Mouse (Mus musculus): Measurements from ENCODE around the gene Sema3f.

- TF ChIP-seq CTCF (IDR thresholded peaks at IDR 0.05; ENCODE audit: borderline replicate concordance, insufficient read depth, low read length) (no peak), POLR2A (IDR thresholded peaks at IDR 0.05; ENCODE audit: low read depth, low read length) (no peak)
Observed at GRCm38 (mm10) chr9:107744061-107744460, 33.8 kb upstream of the Sema3f start.
